Mouse (Mus musculus) C2C12 (cell line): ENCODE results near the gene 0610040J01Rik. TPM values are rescaled to one million over a fixed set of nuclear protein-coding genes. Genes with fewer than 3 reads are reported as not detected.

Experiments used
- H3K27me3 ChIP-seq: one replicate; pipeline ENCODE4 v1.6.1; 2011; ENCODE audit not compliant: control insufficient read depth, insufficient read depth, insufficient read length
- H3K36me3 ChIP-seq: one replicate; pipeline ENCODE4 v1.6.1; 2011; ENCODE audit not compliant: control insufficient read depth, insufficient read depth
- H3K4me3 ChIP-seq: one replicate; pipeline ENCODE4 v1.5.1; 2011; ENCODE audit warnings: mild to moderate bottlenecking, control low read depth; ENCODE audit not compliant: poor library complexity, insufficient read depth, severe bottlenecking
- H3K79me2 ChIP-seq: one replicate; pipeline ENCODE4 v1.6.1; 2011; ENCODE audit not compliant: control insufficient read depth, insufficient read depth
- H3K79me3 ChIP-seq: one replicate; pipeline ENCODE4 v1.6.1; 2011; ENCODE audit warnings: low read depth, control low read depth
- H3ac ChIP-seq: one replicate; pipeline ENCODE3; 2011; ENCODE audit warnings: low read depth; ENCODE audit not compliant: control insufficient read depth, insufficient read length
- CEBPB ChIP-seq: IDR thresholded peaks from one replicate; pipeline ENCODE4 v1.6.1; 2011; ENCODE audit warnings: low read depth, mild to moderate bottlenecking, control low read depth, moderate library complexity
- CTCF ChIP-seq: IDR thresholded peaks from one replicate; pipeline ENCODE4 v1.5.1; 2011; ENCODE audit not compliant: control insufficient read depth, insufficient read depth, insufficient read length
- FOSL1 ChIP-seq: IDR thresholded peaks from one replicate; pipeline ENCODE4 v1.8.0; 2011; ENCODE audit warnings: mild to moderate bottlenecking, low read length; ENCODE audit not compliant: poor library complexity, insufficient read depth, severe bottlenecking
- MAX ChIP-seq: IDR thresholded peaks from one replicate; pipeline ENCODE4 v1.6.1; 2011; ENCODE audit warnings: mild to moderate bottlenecking, control low read depth
- MYOD1 ChIP-seq: IDR thresholded peaks from one replicate; pipeline ENCODE4 v1.6.1; 2011; ENCODE audit warnings: low read depth; ENCODE audit not compliant: control insufficient read depth, insufficient read length
- MYOG ChIP-seq: IDR thresholded peaks from one replicate; pipeline ENCODE4 v1.6.1; 2011; ENCODE audit not compliant: control insufficient read depth, insufficient read length; ENCODE audit errors: extremely low read depth
- USF1 ChIP-seq: IDR thresholded peaks from one replicate; pipeline ENCODE4 v1.6.1; 2011; ENCODE audit warnings: low read depth, mild to moderate bottlenecking, control low read depth, moderate library complexity
- polyA plus RNA-seq: library from polyadenylated mRNA; unstranded; fragments of >200 nt; fragmentation: generic; extraction: Trizol; gene quantifications from one replicate; pipeline ENCODE4 v1.2.1, GENCODE M21; 2012; ENCODE audit warnings: missing spikeins

0610040J01Rik gene
- polyA plus RNA-seq, 1 experiment, result 0.02 TPM

DNA sequence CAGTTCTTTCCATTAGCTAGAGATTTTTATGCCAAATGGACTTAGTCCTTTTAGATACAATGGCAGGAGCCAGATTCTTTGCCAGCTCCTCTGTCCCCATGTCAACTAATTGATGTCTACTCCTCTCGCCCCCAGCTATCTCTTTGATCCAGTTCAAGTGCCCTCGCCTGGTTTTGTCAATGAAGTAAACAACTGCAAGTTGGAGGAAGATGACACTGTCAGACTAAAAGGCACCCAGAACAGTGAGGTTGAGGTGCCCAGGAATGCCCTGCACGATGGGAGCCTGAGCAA lies 85.6 kb downstream of the 0610040J01Rik start:
- Histone ChIP-seq H3K79me2 (no peaks in the 10 kb centered on the region), H3K79me3 (no peaks in the 10 kb centered on the region), H3K36me3 (no peaks in the 10 kb centered on the region), H3K27me3 (no peaks in the 10 kb centered on the region), H3K4me3 (no peak overlapping the region), H3ac (no peak overlapping the region)
- TF ChIP-seq USF1 (no peak), CTCF (no peak), MYOG (no peak), MYOD1 (no peak), MAX (no peak), CEBPB (no peak), FOSL1 (no peak)

DNA sequence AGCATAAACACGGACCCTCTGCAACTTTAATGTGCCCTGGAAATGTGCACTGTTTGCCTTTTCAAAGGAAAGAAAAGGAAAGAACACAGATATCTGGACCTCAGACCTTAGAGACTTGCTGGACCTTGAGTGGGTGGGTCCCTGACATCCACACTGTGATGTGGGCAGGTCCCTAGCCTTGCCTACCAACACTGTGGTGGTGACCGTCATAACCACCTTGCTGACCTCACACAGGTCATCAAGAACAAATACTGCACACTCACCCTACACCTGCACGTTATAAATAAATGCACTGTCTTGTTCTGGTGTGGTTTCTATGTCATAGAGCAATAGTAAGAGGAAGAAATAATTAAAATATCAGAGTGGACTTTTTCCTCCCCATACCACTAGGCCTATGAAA lies 91.2 kb downstream of the 0610040J01Rik start:
- no peaks in the 10 kb centered on the region for H3K27me3 ChIP-seq
- TF ChIP-seq USF1 (no peak), FOSL1 (no peak), CEBPB (no peak), CTCF (no peak), MYOG (no peak), MAX (no peak), MYOD1 (no peak)
- H3K36me3 ChIP-seq, result no peaks in the 10 kb centered on the region
- H3K79me2 ChIP-seq, result no peaks in the 10 kb centered on the region
- H3K4me3 ChIP-seq, result no peak overlapping the region
- no peaks in the 10 kb centered on the region for H3K79me3 ChIP-seq
- no peak overlapping the region for H3ac ChIP-seq

DNA sequence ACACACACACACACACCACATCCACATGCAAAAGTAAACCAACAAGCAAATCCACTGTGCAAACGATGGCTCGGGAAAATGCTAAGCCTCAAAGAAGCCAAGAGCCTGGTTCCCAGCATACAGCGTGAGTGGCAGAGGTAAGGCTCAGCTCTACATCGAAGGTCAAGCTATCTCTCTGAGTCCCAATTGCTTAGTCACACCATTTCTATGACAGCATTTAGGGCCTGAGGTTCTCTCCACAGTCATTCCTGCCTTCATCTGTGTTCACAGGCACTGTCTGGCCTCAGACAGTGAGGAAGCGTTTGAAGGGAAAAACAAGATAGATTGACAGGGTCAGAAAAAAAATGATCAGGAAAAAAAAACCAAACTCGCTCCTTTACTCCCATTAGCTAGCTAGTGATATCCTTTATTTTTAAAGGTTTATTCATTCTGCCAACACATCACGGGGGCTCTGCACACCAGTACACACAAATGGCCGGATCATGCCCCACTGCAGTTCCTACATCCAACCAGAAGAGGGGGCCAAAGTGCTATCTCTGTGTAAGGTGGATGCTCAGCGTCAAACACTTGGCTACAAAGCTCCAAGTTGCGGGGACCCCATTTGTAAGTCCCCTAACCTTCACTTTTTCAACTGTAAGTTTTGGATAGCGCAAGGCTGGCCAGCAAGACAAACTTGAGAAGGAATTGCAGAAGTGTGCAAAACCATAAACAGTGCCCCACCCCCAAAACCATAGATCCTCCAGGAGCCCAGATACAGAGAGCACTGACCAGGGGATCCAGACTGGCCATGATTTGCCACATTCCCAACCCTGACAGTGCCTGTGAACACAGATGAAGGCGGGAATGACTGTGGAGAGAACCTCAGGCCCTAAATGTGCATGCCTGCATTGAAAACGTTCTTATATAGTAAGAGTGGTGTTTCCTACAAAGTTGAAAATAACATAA lies 94.3 kb downstream of the 0610040J01Rik start:
- Histone ChIP-seq H3K27me3 (no peaks in the 10 kb centered on the region), H3K36me3 (no peaks in the 10 kb centered on the region), H3K4me3 (no peak overlapping the region), H3K79me2 (no peaks in the 10 kb centered on the region), H3K79me3 (no peaks in the 10 kb centered on the region), H3ac (no peak overlapping the region)
- TF ChIP-seq CTCF, result peak; percentile 80
- TF ChIP-seq USF1, result no peak
- TF ChIP-seq MYOG, result no peak
- TF ChIP-seq MYOD1, result no peak

DNA sequence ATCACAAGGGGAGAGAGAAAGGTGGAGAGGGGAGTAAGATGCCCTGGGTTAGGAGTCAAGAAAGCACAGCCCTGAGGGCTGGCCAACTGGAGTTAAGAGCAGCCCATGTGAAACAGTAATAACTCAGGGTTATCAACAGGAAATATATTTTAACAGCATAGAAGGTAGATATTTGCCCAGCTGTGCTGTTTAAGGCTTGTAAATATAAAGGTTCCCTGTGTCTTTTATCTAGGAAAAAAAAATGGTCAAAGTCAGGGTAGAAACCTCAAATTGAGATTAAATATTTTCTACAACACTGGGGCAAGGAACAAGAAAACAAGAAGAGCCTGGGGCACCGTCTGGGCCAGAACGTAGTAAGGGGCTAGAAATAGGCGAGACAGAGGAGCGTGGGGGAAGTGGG lies 95.3 kb downstream of the 0610040J01Rik start:
- no peaks in the 10 kb centered on the region for H3K36me3 ChIP-seq
- no peak overlapping the region for H3K4me3 ChIP-seq
- no peak for TF ChIP-seq USF1

DNA sequence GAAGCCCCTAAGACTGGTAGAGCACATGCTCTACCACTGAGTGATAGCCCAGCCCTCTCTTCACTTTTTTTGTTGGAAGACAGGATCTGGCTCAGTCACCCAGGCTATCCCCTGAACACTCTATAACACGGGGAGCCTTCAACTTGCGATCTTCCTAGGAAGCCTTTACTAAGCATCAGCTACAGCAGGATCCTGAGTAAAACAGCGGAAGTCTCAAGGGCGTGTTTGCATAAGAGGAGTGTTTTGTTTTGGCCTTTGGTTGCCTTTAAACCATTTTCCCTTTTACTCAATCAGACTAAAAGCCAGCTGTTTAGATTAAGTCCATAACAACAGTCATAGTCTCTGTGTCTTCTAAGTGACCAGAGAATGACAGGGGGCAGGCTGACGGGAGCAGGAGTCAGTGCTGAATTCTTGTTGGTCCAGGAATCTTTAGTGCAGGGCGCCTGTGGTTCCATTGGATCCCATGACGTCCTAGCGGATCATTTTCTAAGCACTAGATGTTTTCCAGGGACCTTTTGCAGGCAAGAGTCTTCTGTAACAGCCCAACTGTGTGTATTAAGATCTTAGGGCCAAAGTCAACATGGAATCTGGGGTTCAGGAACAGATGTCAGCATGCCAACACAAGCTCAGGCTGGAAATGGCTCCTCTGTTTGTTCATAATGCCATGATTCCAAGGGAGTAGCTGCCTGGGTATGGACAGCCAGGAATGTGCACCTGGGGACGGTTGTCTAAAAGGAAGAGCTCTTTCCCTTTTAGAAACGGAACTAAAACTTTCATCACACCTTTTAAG lies 98.2 kb downstream of the 0610040J01Rik start:
- Histone ChIP-seq H3ac (no peak overlapping the region), H3K27me3 (no peaks in the 10 kb centered on the region), H3K79me3 (no peaks in the 10 kb centered on the region), H3K79me2 (no peaks in the 10 kb centered on the region), H3K4me3 (no peak overlapping the region), H3K36me3 (no peaks in the 10 kb centered on the region)
- no peak for TF ChIP-seq CTCF

More for the DNA sequence above, 95.3 kb downstream of the 0610040J01Rik start:
- Histone ChIP-seq H3ac (no peak overlapping the region), H3K79me2 (no peaks in the 10 kb centered on the region), H3K27me3 (no peaks in the 10 kb centered on the region), H3K79me3 (no peaks in the 10 kb centered on the region)

DNA sequence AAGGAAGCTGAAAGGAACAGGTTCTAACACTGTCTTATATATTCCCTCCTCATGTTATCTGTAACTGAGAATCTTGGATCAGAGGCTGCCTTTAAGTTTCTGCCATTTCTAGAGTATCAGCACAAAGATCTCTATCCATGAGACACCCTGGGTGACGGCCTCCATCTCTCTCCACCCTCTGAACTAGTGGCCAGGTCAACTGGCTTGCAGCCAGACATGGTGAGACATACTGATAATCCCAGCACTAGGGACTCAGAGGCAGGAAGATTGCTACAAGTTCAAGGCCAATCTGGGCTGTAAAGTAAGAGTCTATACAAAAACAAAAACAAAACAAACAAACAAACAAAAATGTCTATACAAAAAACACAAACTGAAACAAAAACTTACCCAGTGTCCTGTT lies 102.7 kb downstream of the 0610040J01Rik start:
- H3K79me3 ChIP-seq, result no peaks in the 10 kb centered on the region
- no peak overlapping the region for H3ac ChIP-seq
- H3K79me2 ChIP-seq, result no peaks in the 10 kb centered on the region
- H3K27me3 ChIP-seq, result no peaks in the 10 kb centered on the region
- no peak for TF ChIP-seq MYOD1
- no peak for TF ChIP-seq USF1
- no peak for TF ChIP-seq CTCF
- TF ChIP-seq MAX, result no peak
- no peak for TF ChIP-seq CEBPB
- no peak for TF ChIP-seq FOSL1
- no peak for TF ChIP-seq MYOG
- H3K4me3 ChIP-seq, result no peak overlapping the region
- peaks cover 3% of the 10 kb centered on the region for H3K36me3 ChIP-seq
